Mouse (Mus musculus): ENCODE results near the gene Tesk1. TPM values are rescaled to one million over a fixed set of nuclear protein-coding genes. Genes with fewer than 3 reads are reported as not detected.

The Tesk1 gene
- total and polyA plus RNA-seq, 3 experiments, result 1.9 to 6.0 (median 4.5) TPM

- TF ChIP-seq NRF1 (IDR thresholded peaks at IDR 0.05; ENCODE audit: low read depth, low read length), result no peak
- no peak for TF ChIP-seq TBP (conservative IDR thresholded peaks at IDR 0.05; ENCODE audit: low read depth, low read length)
- TF ChIP-seq UBTF (IDR thresholded peaks at IDR 0.05; ENCODE audit: low read depth, low read length), result no peak
- no peak for TF ChIP-seq ZMIZ1 (IDR thresholded peaks at IDR 0.05; ENCODE audit: low read depth, low read length)
- no peak for TF ChIP-seq IRF4 (IDR thresholded peaks at IDR 0.05; ENCODE audit: low read depth, low read length)
- no peak for TF ChIP-seq CHD2 (IDR thresholded peaks at IDR 0.05; ENCODE audit: low read length)
- no peak for TF ChIP-seq RAD21 (IDR thresholded peaks at IDR 0.05; ENCODE audit: low read depth, low read length)
- TF ChIP-seq USF2 (conservative IDR thresholded peaks at IDR 0.05; ENCODE audit: low read depth, low read length), result no peak
- Histone ChIP-seq H3K4me3 (replicated peaks in 1 of 3; ENCODE audit: low read depth in 2 of 3, low read length in 2 of 3, poor library complexity in 1 of 3) (no peak overlapping the region), H3K36me3 (replicated peaks in 1 of 2; ENCODE audit: control insufficient read depth in 1 of 2, insufficient read depth in 1 of 2, low read length in 1 of 2) (no peaks in the 10 kb centered on the region), H3K27ac (ENCODE audit: insufficient read depth, low read depth) (no peak overlapping the region), H3K79me2 (replicated peaks; ENCODE audit: control insufficient read depth, extremely low read depth, insufficient read depth, poor library complexity, severe bottlenecking) (no peaks in the 10 kb centered on the region), H3K4me2 (ENCODE audit: insufficient read depth, low read depth, poor library complexity, severe bottlenecking) (no peak overlapping the region), H3K4me1 (ENCODE audit: control insufficient read depth in 1 of 2, insufficient read depth in 2 of 2) (peaks cover 0 to 15% of the 10 kb centered on the region in 2 experiments; a peak in 2 of 4 replicates), H3K9me3 (replicated peaks; ENCODE audit: low read length) (peaks cover 12% of the 10 kb centered on the region), H3K27me3 (replicated peaks) (no peaks in the 10 kb centered on the region), H3K9ac (ENCODE audit: insufficient read depth, low read depth) (no peak overlapping the region)
- in situ Hi-C loops (cut with MboI; ENCODE audit: low pct_ligation_motif_present, low pct_unique_long_range_greater_than_20kb, low sequenced_read_pairs) (no loop called here), dilution Hi-C loops (cut with MboI; ENCODE audit: extremely low pct_ligation_motif_present, extremely low pct_unique_long_range_greater_than_20kb, low sequenced_read_pairs) (no loop called here)
- DNase-seq (ENCODE audit: extremely low read depth), result no peak
These were observed 24.2 kb downstream of the Tesk1 start for GRCm38 (mm10) chr4:43465935-43466334.

GRCm38 (mm10) chr4:43466872-43467271 is 25.1 kb downstream of the Tesk1 start:
- Histone ChIP-seq H3K27ac (ENCODE audit: insufficient read depth, low read depth) (no peak overlapping the region), H3K79me2 (replicated peaks; ENCODE audit: control insufficient read depth, extremely low read depth, insufficient read depth, poor library complexity, severe bottlenecking) (no peaks in the 10 kb centered on the region), H3K9me3 (replicated peaks; ENCODE audit: low read length) (peaks cover 14% of the 10 kb centered on the region), H3K4me3 (replicated peaks in 1 of 3; ENCODE audit: low read depth in 2 of 3, low read length in 2 of 3, poor library complexity in 1 of 3) (no peak overlapping the region), H3K4me2 (ENCODE audit: insufficient read depth, low read depth, poor library complexity, severe bottlenecking) (no peak overlapping the region), H3K27me3 (replicated peaks) (no peaks in the 10 kb centered on the region), H3K4me1 (ENCODE audit: control insufficient read depth in 1 of 2, insufficient read depth in 2 of 2) (peaks cover 0 to 15% of the 10 kb centered on the region in 2 experiments; a peak in 2 of 4 replicates), H3K36me3 (replicated peaks in 1 of 2; ENCODE audit: control insufficient read depth in 1 of 2, insufficient read depth in 1 of 2, low read length in 1 of 2) (no peaks in the 10 kb centered on the region), H3K9ac (ENCODE audit: insufficient read depth, low read depth) (no peak overlapping the region)
- no peak for DNase-seq (ENCODE audit: extremely low read depth)
- dilution Hi-C loops (cut with MboI; ENCODE audit: extremely low pct_ligation_motif_present, extremely low pct_unique_long_range_greater_than_20kb, low sequenced_read_pairs), result no loop called here
- TF ChIP-seq USF1 (IDR thresholded peaks at IDR 0.05; ENCODE audit: low read depth, low read length), result no peak
- TF ChIP-seq MAZ (IDR thresholded peaks at IDR 0.05; ENCODE audit: low read depth, low read length), result no peak
- TF ChIP-seq JUND (conservative IDR thresholded peaks at IDR 0.05; ENCODE audit: low read depth, low read length), result no peak
- TF ChIP-seq IRF4 (IDR thresholded peaks at IDR 0.05; ENCODE audit: low read depth, low read length), result no peak
- TF ChIP-seq ZKSCAN1 (IDR thresholded peaks at IDR 0.05; ENCODE audit: borderline replicate concordance, low read depth, low read length), result no peak
- TF ChIP-seq SIN3A (IDR thresholded peaks at IDR 0.05; ENCODE audit: low read length), result no peak
- TF ChIP-seq POLR2AphosphoS2 (IDR thresholded peaks at IDR 0.05; ENCODE audit: low read depth, low read length), result no peak
- TF ChIP-seq GABPA (IDR thresholded peaks at IDR 0.05; ENCODE audit: insufficient replicate concordance, low read depth, low read length), result no peak
- in situ Hi-C loops (cut with MboI; ENCODE audit: low pct_ligation_motif_present, low pct_unique_long_range_greater_than_20kb, low sequenced_read_pairs), result no loop called here
